Mouse (Mus musculus) small intestine, adult 2 months (tissue): ENCODE results near the gene Dusp13.

Experiments used
- CTCF ChIP-seq: fragments of 200-500 bp; IDR thresholded peaks from 2 replicates; pipeline ENCODE4 v1.5.1; 2012; ENCODE audit warnings: low read depth, mild to moderate bottlenecking, control low read depth, inconsistent platforms, low read length, moderate library complexity, mixed read lengths; ENCODE audit not compliant: insufficient replicate concordance, insufficient read length; ENCODE audit errors: extremely low read depth
- POLR2A ChIP-seq: fragments of 200-500 bp; IDR thresholded peaks from 2 replicates; pipeline ENCODE4 v1.6.1; 2012; ENCODE audit warnings: low read depth, mild to moderate bottlenecking, control low read depth, inconsistent platforms, low read length, moderate library complexity

- TF ChIP-seq POLR2A, result no peak
- peak; percentile 71; the same call in 1 of the 2 replicates for TF ChIP-seq CTCF
These were observed 2.7 kb downstream of the Dusp13 start for GRCm38 (mm10) chr14:21748142-21748870.
